Mouse (Mus musculus): ENCODE measurements at regions not wholly inside any gene's neighbourhood (a gene's known extent, or its start where the extent isn't known, plus 50 kb on each side); places are given as distances from the start of the nearest gene placed in this dataset.
A peak's percentile ranks its signal among the peaks of the same experiment; 100 is the strongest.
"Not testable (repeated sequence)": the region's sequence is repeated elsewhere in the genome, so short reads cannot be mapped to it uniquely, and the experiment has no call there.

DNA sequence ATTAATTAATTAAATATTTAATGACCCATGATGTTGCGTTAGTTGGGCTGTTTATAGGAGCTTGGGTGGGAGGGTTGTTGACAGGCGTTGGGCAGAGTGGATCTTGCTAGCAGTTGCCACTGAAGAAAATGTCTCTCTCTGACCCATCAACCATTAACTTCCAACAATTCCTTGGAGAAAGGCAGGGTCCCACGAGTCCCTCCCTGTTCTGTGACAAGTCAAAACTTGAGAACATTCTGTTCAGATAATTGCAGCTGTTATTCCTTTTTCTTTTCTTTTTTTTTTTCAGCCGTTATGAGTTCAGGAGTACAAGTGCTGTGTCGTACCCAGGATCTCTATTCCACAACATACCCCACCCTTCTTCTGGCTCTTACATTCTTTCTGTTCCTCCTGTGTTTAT lies 59.8 kb upstream of the Tnfrsf21 start:
- DNase-seq (ENCODE audit: low spot score in 2 of 2), result no peak

DNA sequence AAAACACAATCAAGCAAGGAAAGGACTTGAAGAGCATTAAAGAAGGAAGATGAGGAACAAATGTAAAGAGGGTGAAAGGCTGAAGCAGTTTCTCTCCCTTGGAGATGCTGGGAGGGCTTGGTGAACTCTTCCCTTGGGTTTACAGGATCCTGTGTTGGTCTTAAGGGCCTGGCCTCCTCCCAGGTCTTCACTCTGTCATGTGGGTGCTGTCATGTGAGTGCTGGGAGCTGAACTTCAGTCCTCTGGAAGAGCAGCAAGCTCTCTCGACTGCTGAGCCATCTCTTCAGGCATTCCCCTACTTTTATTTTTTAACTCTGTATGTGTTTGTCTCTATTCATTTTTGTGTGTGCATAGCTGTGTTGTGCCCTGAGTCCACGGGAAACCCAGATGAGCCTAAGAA lies 61.6 kb upstream of the Tnfrsf21 start:
- DNase-seq (ENCODE audit: low spot score in 2 of 2), result no peak

DNA sequence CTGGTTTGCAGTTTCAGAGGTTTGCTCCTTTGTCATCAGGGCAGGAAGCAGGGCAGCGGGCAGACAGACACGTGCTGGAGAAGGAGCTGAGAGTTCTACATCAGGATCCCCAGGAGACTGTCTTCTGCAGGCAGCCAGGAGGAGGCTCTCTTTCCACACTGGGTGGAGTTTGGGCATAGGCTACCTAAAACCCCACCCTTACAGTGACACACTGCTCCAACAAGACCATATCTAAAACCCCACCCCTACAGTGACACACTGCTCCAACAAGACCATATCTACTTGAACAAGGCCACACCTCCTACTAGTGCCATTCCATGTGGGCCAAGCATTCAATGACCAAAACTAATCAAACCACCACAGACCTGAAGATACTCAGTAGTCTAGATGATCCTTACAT lies 68.0 kb upstream of the Cd2ap start:
- no peak for DNase-seq (ENCODE audit: low spot score in 2 of 2)

DNA sequence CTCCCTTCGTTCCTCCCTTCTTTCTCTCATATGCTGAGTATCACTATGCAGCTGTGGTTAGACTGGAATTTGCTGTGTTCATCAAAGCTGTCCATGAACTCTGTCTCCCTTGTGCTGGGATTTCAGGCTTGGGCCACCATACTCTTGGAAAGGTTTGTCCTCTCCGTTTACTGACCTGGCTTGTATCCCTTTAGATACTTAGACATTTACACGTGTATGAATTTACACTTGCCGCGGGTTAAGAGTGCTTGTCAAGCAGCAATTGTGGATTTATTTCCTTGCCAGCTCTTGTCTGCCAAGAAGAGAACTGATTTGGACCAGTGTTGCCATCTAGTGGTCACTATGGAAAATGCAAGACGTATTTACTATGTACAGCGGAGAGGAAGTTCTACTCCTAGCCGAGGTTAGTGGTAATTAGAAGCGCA lies 66.8 kb upstream of the Cd2ap start:
- DNase-seq (ENCODE audit: low spot score in 2 of 2), result peak; percentile 23 to 49

DNA sequence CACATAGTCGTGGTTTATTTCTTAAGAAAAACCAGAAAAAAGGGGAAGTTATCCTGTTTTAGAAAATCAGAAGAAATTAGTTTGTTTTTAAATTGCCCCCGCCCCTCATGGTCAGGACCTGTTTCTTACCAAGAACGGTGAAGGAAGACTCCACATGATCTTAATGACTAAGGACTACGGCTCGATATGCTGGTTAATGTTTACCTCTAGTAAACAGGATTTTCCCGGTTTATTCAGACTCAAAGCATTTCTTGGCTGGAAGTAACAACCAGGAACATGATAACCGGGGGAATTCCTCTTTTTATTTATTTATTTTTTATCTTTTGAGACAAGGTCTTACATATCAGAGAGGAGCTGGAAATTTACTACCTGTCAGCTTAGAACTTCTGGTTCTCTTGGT lies 63.0 kb upstream of the Cd2ap start:
- DNase-seq (ENCODE audit: low spot score in 2 of 2), result no peak

DNA sequence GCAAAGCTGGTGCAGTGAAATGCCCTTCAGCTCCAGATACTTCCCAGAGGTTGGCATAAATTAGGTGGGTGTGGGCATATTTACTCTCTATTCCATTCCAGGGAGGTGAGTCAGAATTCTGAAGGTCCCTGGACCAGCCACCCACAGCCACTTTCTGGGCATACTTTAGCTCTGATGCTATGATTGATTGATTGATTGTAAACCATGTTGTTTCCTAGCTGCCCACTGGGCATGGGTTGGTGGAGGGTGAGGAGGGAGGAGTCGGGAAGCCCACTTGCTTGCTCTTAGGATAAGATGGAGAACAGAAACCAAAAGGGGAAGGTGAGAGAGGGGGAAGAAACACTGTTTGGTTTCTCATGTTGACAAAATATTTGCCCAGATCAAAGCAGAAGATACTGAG lies 62.1 kb upstream of the Cd2ap start:
- DNase-seq (ENCODE audit: low spot score in 2 of 2), result no peak

DNA sequence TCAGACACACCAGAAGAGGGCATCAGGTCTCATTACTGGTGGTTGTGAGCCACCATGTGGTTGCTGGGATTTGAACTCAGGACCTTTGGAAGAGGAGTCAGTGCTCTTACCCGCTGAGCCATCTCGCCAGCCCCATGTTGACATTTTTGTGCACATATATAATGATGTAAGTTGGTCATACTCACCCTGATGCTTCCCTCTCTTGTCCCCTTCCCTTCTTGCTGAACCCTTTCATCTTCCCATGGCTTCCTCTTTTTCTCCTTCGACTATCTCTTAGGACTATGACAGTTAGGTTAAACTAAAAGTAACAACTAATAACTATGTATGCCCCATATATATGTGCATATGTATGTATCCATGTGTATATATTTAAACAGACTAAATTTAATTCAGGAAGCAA lies 61.0 kb upstream of the Cd2ap start:
- not testable (repeated sequence) for DNase-seq (ENCODE audit: low spot score in 2 of 2)

DNA sequence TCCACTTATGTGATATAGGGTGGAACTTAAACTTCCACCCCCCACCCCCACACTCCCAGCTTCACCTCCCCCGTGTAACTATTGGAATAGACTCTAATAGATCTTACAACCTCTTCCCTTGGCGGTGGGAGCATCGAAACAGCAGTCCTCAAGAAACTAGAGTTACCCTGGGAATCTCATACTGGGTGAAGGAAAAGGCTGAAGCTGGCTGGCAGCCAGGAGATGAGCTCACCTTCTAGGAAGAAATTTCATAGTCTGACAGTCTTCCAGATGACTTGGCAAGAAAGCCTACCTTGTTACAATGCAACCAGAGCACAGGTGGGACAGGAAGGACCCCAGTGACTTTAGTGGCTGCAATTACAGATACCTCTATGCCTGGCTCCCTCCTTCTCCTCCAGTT lies 57.6 kb upstream of the Cd2ap start:
- DNase-seq (ENCODE audit: low spot score in 2 of 2), result no peak

DNA sequence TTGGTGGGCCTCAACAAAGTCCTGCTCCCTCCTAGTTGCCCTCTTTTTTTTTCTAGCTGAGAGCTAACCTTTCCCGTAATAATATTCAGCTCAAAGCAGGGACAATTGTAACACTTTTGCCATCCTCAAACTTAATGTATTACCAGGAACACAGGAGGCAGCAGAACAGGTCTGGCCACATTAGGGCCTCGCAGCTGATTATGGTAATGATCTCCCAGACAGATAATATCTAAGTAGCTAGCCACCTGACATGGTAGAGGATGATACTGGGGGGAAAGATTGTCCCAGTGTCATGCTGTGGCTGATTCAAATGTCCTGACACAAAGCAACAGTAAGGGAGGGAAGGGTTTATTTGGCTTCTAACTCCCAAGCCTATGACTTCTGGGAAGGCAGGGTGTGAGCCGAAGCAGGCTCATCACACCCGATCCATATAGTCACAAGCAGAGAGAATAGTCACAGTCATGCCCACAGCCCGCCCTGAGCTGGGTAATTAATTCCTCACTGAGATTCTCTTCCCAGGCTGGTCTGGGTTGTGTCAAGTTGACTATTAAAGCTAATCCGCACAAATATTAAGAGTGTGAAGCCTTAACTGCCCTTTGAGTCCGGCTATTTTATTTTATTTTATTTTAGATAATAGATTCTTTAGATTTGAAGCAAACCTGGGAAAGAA lies 57.0 kb upstream of the Cd2ap start:
- no peak for DNase-seq (ENCODE audit: low spot score in 2 of 2)

DNA sequence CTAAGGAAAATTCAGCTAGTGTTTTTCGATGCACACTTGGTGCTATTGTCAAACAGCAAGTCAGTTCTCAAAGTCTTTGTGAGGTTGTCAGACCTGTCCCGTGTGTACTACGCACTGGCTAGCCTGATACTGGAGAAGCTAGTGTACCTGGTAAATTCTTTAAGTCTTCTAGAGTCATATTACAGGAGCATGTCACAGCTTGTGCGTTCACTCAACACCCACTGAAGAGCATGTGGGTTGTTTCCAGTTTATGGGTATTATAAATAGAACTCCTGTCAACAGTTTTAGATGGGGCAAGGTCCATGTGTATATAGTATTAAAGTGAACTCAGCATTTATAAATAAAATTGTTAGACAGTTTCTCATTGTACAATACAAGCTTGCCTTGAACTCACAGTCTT lies 50.9 kb upstream of the Cd2ap start:
- DNase-seq (ENCODE audit: low spot score in 2 of 2), result no peak

Measured in gastrocnemius, postnatal 4 days (tissue).